Mouse (Mus musculus): ENCODE data around the gene Brf1. TPM values are rescaled to one million over a fixed set of nuclear protein-coding genes. Genes with fewer than 3 reads are reported as not detected.

Brf1 gene
- polyA plus RNA-seq, 1 experiment from 2014 or later, result 50.0 TPM

DNA sequence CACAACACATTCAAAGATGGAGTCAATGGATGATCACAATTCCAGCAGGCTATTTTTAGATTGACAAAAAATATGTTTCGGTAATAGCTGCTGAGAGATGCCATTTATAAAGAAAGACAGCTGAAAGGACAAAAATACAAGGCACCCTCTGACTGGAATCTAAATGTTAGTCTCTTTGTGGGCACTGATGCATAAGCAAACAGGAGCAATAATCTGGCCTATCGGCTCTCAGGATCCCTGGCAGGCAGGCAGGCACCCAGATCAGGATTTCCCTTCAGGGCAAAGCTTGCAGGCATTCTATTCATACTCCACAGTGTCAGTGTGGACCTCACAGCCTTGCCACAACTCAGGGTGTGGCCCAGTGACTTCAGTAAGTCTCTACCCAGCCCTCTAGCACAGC, 18.5 kb downstream of the Brf1 start:
- Histone ChIP-seq H3K4me3 (ENCODE audit: low read depth, low read length) (no peak overlapping the region), H3K9me3 (ENCODE audit: control insufficient read depth, low read length) (no peaks in the 10 kb centered on the region), H3K4me1 (ENCODE audit: control insufficient read depth, insufficient read depth, low read length) (peaks cover 3% of the 10 kb centered on the region), H3K4me2 (ENCODE audit: low read depth, low read length) (no peak overlapping the region), H3K27me3 (replicated peaks; ENCODE audit: control insufficient read depth, insufficient read depth, low read length) (no peaks in the 10 kb centered on the region), H3K36me3 (ENCODE audit: control insufficient read depth, insufficient read depth, low read length) (peaks cover 89% of the 10 kb centered on the region), H3K27ac (replicated peaks; ENCODE audit: low read depth, low read length) (0 out of 2 replicates have a peak overlapping the region, but pooled peaks have one; percentile 48), H3K9ac (ENCODE audit: low read depth, low read length) (no peak overlapping the region)
- ATAC-seq (ENCODE audit: low read depth) (peak; percentile 35; the same call in 1 of the 2 replicates), DNase-seq (ENCODE audit: low spot score) (peak; percentile 19)
- 78% methylated on average over 2 of the region's 2 CpGs for WGBS

- Histone ChIP-seq H3K9me3 (ENCODE audit: control insufficient read depth, low read length) (no peaks in the 10 kb centered on the region), H3K27me3 (replicated peaks; ENCODE audit: control insufficient read depth, insufficient read depth, low read length) (no peaks in the 10 kb centered on the region), H3K36me3 (ENCODE audit: control insufficient read depth, insufficient read depth, low read length) (peaks cover 74% of the 10 kb centered on the region), H3K4me3 (ENCODE audit: low read depth, low read length) (peak overlapping the region; percentile 59), H3K27ac (replicated peaks; ENCODE audit: low read depth, low read length) (peak overlapping the region; percentile 83), H3K4me1 (ENCODE audit: control insufficient read depth, insufficient read depth, low read length) (peaks cover 3% of the 10 kb centered on the region), H3K4me2 (ENCODE audit: low read depth, low read length) (peak overlapping the region; percentile 61), H3K9ac (ENCODE audit: low read depth, low read length) (peak overlapping the region; percentile 83)
- 40% methylated on average over 12 of the region's 12 CpGs for WGBS
- DNase-seq (ENCODE audit: low spot score) (no peak), ATAC-seq (ENCODE audit: low read depth) (no peak)
Observed at GRCm38 (mm10) chr12:112977156-112977555, 23.3 kb downstream of the Brf1 start.

DNA sequence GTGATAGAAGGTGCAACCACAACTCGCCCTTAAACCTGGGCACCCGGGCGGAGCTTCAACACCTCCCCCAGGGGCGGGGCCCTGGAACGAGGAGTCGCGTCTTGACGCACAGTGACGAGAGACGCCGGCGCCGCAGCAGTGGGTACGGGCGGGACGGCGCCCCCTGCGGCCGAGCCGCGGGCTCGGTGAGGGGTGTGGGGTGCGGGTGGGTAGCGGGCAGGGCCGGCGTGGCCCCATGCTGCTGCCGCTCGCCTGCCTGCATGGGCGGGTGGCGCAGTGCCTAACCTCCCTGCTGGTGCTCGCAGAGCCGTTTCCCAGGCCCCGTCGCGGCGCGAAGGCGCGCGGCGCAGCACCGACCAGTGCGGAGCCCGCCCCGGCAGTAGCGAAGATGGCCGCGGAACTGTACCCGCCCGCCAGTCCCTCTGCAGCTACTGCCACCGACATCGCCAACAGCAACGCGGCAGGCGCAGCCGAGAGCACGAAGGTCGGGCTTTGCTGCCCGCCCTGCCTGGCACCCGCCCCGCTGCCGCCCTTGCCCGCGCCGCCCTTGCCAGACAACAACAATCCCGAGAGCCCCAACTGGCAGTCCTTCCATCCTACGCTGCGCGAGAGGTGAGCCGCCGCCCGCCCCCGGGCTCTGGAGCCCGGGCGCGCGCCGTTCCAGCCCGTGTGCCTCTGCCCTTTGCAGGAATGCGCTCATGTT, 24.0 kb downstream of the Brf1 start, which contains the start of gene Btbd6:
Btbd6 (plus strand) TSS at position 112 of the 703 bp plus-strand sequence.
- ATAC-seq (ENCODE audit: low read depth), result peak; percentile 97

GRCm38 (mm10) chr12:112974736-112975135, 25.8 kb downstream of the Brf1 start:
- H3K27ac ChIP-seq (replicated peaks; ENCODE audit: low read depth, low read length), result no peak overlapping the region
- no peak for DNase-seq (ENCODE audit: low spot score)
- 85% methylated on average over 9 of the region's 9 CpGs for WGBS
- peaks cover 3% of the 10 kb centered on the region for H3K4me1 ChIP-seq (ENCODE audit: control insufficient read depth, insufficient read depth, low read length)
- no peak overlapping the region for H3K4me2 ChIP-seq (ENCODE audit: low read depth, low read length)
- H3K36me3 ChIP-seq (ENCODE audit: control insufficient read depth, insufficient read depth, low read length), result peaks cover 74% of the 10 kb centered on the region
- no peak overlapping the region for H3K9ac ChIP-seq (ENCODE audit: low read depth, low read length)
- no peaks in the 10 kb centered on the region for H3K9me3 ChIP-seq (ENCODE audit: control insufficient read depth, low read length)
- ATAC-seq (ENCODE audit: low read depth), result no peak
- no peak overlapping the region for H3K4me3 ChIP-seq (ENCODE audit: low read depth, low read length)
- H3K27me3 ChIP-seq (replicated peaks; ENCODE audit: control insufficient read depth, insufficient read depth, low read length), result no peaks in the 10 kb centered on the region

More for the DNA sequence above, 24.0 kb downstream of the Brf1 start, which contains the start of gene Btbd6:
- Histone ChIP-seq H3K27me3 (replicated peaks; ENCODE audit: control insufficient read depth, insufficient read depth, low read length) (no peaks in the 10 kb centered on the region), H3K4me3 (ENCODE audit: low read depth, low read length) (peak within 1 kb of the TSS; percentile 59), H3K4me2 (ENCODE audit: low read depth, low read length) (peak within 1 kb of the TSS; percentile 61), H3K9ac (ENCODE audit: low read depth, low read length) (peak within 1 kb of the TSS; percentile 83), H3K4me1 (ENCODE audit: control insufficient read depth, insufficient read depth, low read length) (peaks cover 3% of the 10 kb centered on the region), H3K9me3 (ENCODE audit: control insufficient read depth, low read length) (no peaks in the 10 kb centered on the region), H3K36me3 (ENCODE audit: control insufficient read depth, insufficient read depth, low read length) (peaks cover 74% of the 10 kb centered on the region), H3K27ac (replicated peaks; ENCODE audit: low read depth, low read length) (peak within 1 kb of the TSS; percentile 83)
- peak; percentile 95 for DNase-seq (ENCODE audit: low spot score)
- 2% methylated on average over 31 of the region's 80 CpGs for WGBS

GRCm38 (mm10) chr12:112969616-112970015, 30.9 kb downstream of the Brf1 start:
- no peaks in the 10 kb centered on the region for H3K9me3 ChIP-seq (ENCODE audit: control insufficient read depth, low read length)
- peaks cover 99% of the 10 kb centered on the region for H3K36me3 ChIP-seq (ENCODE audit: control insufficient read depth, insufficient read depth, low read length)
- DNase-seq (ENCODE audit: low spot score) (no peak), ATAC-seq (ENCODE audit: low read depth) (no peak)
- no peak overlapping the region for H3K27ac ChIP-seq (replicated peaks; ENCODE audit: low read depth, low read length)
- no peak overlapping the region for H3K4me3 ChIP-seq (ENCODE audit: low read depth, low read length)
- H3K27me3 ChIP-seq (replicated peaks; ENCODE audit: control insufficient read depth, insufficient read depth, low read length), result no peaks in the 10 kb centered on the region
- H3K9ac ChIP-seq (ENCODE audit: low read depth, low read length), result no peak overlapping the region
- H3K4me1 ChIP-seq (ENCODE audit: control insufficient read depth, insufficient read depth, low read length), result no peaks in the 10 kb centered on the region
- 90% methylated on average over 6 of the region's 6 CpGs for WGBS
- no peak overlapping the region for H3K4me2 ChIP-seq (ENCODE audit: low read depth, low read length)

DNA sequence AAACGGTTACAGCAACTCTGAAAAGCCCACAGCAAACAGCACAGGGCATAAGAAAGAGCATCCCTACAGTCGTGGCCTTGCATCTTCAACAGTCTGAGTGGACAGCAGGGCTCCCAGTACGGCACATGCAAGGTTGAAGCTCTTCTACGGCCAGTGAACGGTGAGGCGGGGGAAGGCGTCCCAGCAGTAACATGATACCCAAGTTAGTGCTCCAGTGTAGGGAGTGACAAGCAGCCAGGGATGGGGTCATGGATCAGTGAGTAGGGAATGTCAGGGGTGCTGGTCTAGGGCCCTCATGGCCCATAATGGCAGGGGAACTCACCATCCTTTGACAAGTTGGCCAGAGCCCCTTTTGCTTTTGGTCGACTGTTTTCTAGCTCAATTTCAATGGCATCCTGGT, 31.6 kb downstream of the Brf1 start:
- DNase-seq (ENCODE audit: low spot score), result no peak
- H3K9me3 ChIP-seq (ENCODE audit: control insufficient read depth, low read length), result no peaks in the 10 kb centered on the region
- no peak for ATAC-seq (ENCODE audit: low read depth)
- 64% methylated on average over 8 of the region's 8 CpGs for WGBS
- no peaks in the 10 kb centered on the region for H3K27me3 ChIP-seq (replicated peaks; ENCODE audit: control insufficient read depth, insufficient read depth, low read length)
- H3K9ac ChIP-seq (ENCODE audit: low read depth, low read length), result no peak overlapping the region
- H3K27ac ChIP-seq (replicated peaks; ENCODE audit: low read depth, low read length), result no peak overlapping the region
- H3K4me1 ChIP-seq (ENCODE audit: control insufficient read depth, insufficient read depth, low read length), result no peaks in the 10 kb centered on the region
- H3K4me2 ChIP-seq (ENCODE audit: low read depth, low read length), result no peak overlapping the region
- no peak overlapping the region for H3K4me3 ChIP-seq (ENCODE audit: low read depth, low read length)
- peaks cover 100% of the 10 kb centered on the region for H3K36me3 ChIP-seq (ENCODE audit: control insufficient read depth, insufficient read depth, low read length)

- WGBS, result 92% methylated on average over 13 of the region's 13 CpGs
- H3K36me3 ChIP-seq (ENCODE audit: control insufficient read depth, insufficient read depth, low read length), result peaks cover 100% of the 10 kb centered on the region
Observed at GRCm38 (mm10) chr12:112965783-112966182, 34.7 kb downstream of the Brf1 start.

GRCm38 (mm10) chr12:112961872-112962271, 38.6 kb downstream of the Brf1 start:
- Histone ChIP-seq H3K9ac (ENCODE audit: low read depth, low read length) (no peak overlapping the region), H3K4me1 (ENCODE audit: control insufficient read depth, insufficient read depth, low read length) (no peaks in the 10 kb centered on the region), H3K27me3 (replicated peaks; ENCODE audit: control insufficient read depth, insufficient read depth, low read length) (no peaks in the 10 kb centered on the region), H3K4me3 (ENCODE audit: low read depth, low read length) (no peak overlapping the region), H3K9me3 (ENCODE audit: control insufficient read depth, low read length) (no peaks in the 10 kb centered on the region), H3K36me3 (ENCODE audit: control insufficient read depth, insufficient read depth, low read length) (peaks cover 88% of the 10 kb centered on the region), H3K27ac (replicated peaks; ENCODE audit: low read depth, low read length) (no peak overlapping the region), H3K4me2 (ENCODE audit: low read depth, low read length) (no peak overlapping the region)
- no peak for DNase-seq (ENCODE audit: low spot score)
- ATAC-seq (ENCODE audit: low read depth), result no peak; the same call in 1 of the 2 replicates
- WGBS, result 81% methylated on average over 5 of the region's 5 CpGs

More at GRCm38 (mm10) chr12:112965783-112966182, 34.7 kb downstream of the Brf1 start:
- H3K4me3 ChIP-seq (ENCODE audit: low read depth, low read length), result no peak overlapping the region
- DNase-seq (ENCODE audit: low spot score), result no peak
- no peak overlapping the region for H3K9ac ChIP-seq (ENCODE audit: low read depth, low read length)
- no peaks in the 10 kb centered on the region for H3K27me3 ChIP-seq (replicated peaks; ENCODE audit: control insufficient read depth, insufficient read depth, low read length)
- no peak overlapping the region for H3K4me2 ChIP-seq (ENCODE audit: low read depth, low read length)
- no peak overlapping the region for H3K27ac ChIP-seq (replicated peaks; ENCODE audit: low read depth, low read length)
- no peaks in the 10 kb centered on the region for H3K4me1 ChIP-seq (ENCODE audit: control insufficient read depth, insufficient read depth, low read length)
- no peaks in the 10 kb centered on the region for H3K9me3 ChIP-seq (ENCODE audit: control insufficient read depth, low read length)
- ATAC-seq (ENCODE audit: low read depth), result no peak

GRCm38 (mm10) chr12:112961428-112961827, 39.1 kb downstream of the Brf1 start:
- H3K27me3 ChIP-seq (replicated peaks; ENCODE audit: control insufficient read depth, insufficient read depth, low read length), result no peaks in the 10 kb centered on the region
- 81% methylated on average over 7 of the region's 7 CpGs for WGBS
- peaks cover 84% of the 10 kb centered on the region for H3K36me3 ChIP-seq (ENCODE audit: control insufficient read depth, insufficient read depth, low read length)
- no peak overlapping the region for H3K9ac ChIP-seq (ENCODE audit: low read depth, low read length)
- ATAC-seq (ENCODE audit: low read depth) (peak; percentile 42), DNase-seq (ENCODE audit: low spot score) (no peak)
- H3K4me1 ChIP-seq (ENCODE audit: control insufficient read depth, insufficient read depth, low read length), result no peaks in the 10 kb centered on the region
- H3K27ac ChIP-seq (replicated peaks; ENCODE audit: low read depth, low read length), result no peak overlapping the region
- no peak overlapping the region for H3K4me2 ChIP-seq (ENCODE audit: low read depth, low read length)
- H3K9me3 ChIP-seq (ENCODE audit: control insufficient read depth, low read length), result no peaks in the 10 kb centered on the region
- no peak overlapping the region for H3K4me3 ChIP-seq (ENCODE audit: low read depth, low read length)
